Mouse (Mus musculus): ENCODE results near the gene Cplx3. TPM values are rescaled to one million over a fixed set of nuclear protein-coding genes. Genes with fewer than 3 reads are reported as not detected.
A peak's percentile ranks its signal among the peaks of the same experiment; 100 is the strongest.

The Cplx3 gene
- polyA plus RNA-seq, 1 experiment = 0.47 TPM

DNA sequence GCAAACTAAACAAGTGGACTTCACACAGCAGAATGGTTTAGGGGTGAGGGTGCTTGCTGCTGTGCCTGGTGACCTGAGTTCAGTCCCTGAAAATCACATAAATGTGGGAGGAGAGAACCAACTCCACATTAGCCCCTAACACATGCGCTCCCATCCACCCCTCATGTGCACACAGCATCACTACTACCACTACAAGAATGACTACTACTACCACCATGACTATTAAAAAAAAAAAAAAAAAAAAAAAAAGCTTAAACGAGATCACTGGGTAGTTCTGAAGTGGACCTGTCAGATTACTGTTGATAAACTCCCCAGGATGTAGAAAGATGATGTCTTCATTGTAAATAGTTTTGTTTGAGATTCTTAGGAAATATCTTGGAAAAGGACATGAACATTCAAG, 46.5 kb downstream of the Cplx3 start:
- no peak for DNase-seq
- no peak overlapping the region for H3K4me3 ChIP-seq (ENCODE audit: insufficient read depth, low read depth, low read length)
- no peaks in the 10 kb centered on the region for H3K36me3 ChIP-seq (ENCODE audit: control insufficient read depth, insufficient read depth, low read length)
- no peaks in the 10 kb centered on the region for H3K27me3 ChIP-seq (replicated peaks; ENCODE audit: control insufficient read depth, insufficient read depth, low read length)
- H3K4me1 ChIP-seq (ENCODE audit: control insufficient read depth, insufficient read depth, low read length) = peaks cover 22% of the 10 kb centered on the region
- TF ChIP-seq POLR2A (IDR thresholded peaks at IDR 0.05; ENCODE audit: low read depth, low read length) (no peak), CTCF (conservative IDR thresholded peaks at IDR 0.05; ENCODE audit: insufficient read depth, insufficient read length, low read depth, low read length) (no peak)
- no peak overlapping the region for H3K27ac ChIP-seq (ENCODE audit: insufficient read depth, low read depth, low read length)
- 75% methylated on average over 2 of the region's 2 CpGs for WGBS

- Histone ChIP-seq H3K27ac (ENCODE audit: insufficient read depth, low read depth, low read length) (no peak overlapping the region), H3K4me1 (ENCODE audit: control insufficient read depth, insufficient read depth, low read length) (peaks cover 15% of the 10 kb centered on the region), H3K27me3 (replicated peaks; ENCODE audit: control insufficient read depth, insufficient read depth, low read length) (no peaks in the 10 kb centered on the region), H3K4me3 (ENCODE audit: insufficient read depth, low read depth, low read length) (no peak overlapping the region), H3K36me3 (ENCODE audit: control insufficient read depth, insufficient read depth, low read length) (no peaks in the 10 kb centered on the region)
- no peak for DNase-seq
- 92% methylated on average over 4 of the region's 4 CpGs for whole genome bisulfite sequencing
- no peak for TF ChIP-seq POLR2A (IDR thresholded peaks at IDR 0.05; ENCODE audit: low read depth, low read length)
- no peak for TF ChIP-seq CTCF (conservative IDR thresholded peaks at IDR 0.05; ENCODE audit: insufficient read depth, insufficient read length, low read depth, low read length)
Measured at GRCm38 (mm10) chr9:57558625-57559024, 47.5 kb downstream of the Cplx3 start.

GRCm38 (mm10) chr9:57557215-57557614, 48.9 kb downstream of the Cplx3 start:
- H3K36me3 ChIP-seq (ENCODE audit: control insufficient read depth, insufficient read depth, low read length) = no peaks in the 10 kb centered on the region
- DNase-seq = no peak
- WGBS = 74% methylated on average over 3 of the region's 3 CpGs

DNA sequence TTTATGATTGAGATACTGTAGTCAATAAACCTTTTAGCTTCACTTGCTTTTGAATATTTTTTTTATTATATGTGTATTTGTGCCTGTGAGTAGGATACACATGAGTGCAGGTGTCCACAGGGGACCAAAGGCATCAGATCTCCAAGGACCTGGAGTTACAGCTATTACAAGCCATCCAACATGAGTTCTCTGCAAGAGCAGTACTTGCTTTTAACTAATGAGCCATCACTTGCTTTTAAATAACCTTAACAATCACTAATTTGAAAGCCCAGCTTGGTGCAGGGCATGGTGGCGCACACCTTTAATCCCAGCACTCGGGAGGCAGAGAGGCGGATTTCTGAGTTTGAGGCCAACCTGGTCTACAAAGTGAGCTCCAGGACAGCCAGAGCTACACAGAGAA, 51.3 kb downstream of the Cplx3 start:
- TF ChIP-seq POLR2A (IDR thresholded peaks at IDR 0.05; ENCODE audit: low read depth, low read length) (no peak), CTCF (conservative IDR thresholded peaks at IDR 0.05; ENCODE audit: insufficient read depth, insufficient read length, low read depth, low read length) (no peak)
- Histone ChIP-seq H3K36me3 (ENCODE audit: control insufficient read depth, insufficient read depth, low read length) (no peaks in the 10 kb centered on the region), H3K27me3 (replicated peaks; ENCODE audit: control insufficient read depth, insufficient read depth, low read length) (no peaks in the 10 kb centered on the region), H3K4me1 (ENCODE audit: control insufficient read depth, insufficient read depth, low read length) (peaks cover 8% of the 10 kb centered on the region; the same call in 1 of the 2 replicates), H3K27ac (ENCODE audit: insufficient read depth, low read depth, low read length) (no peak overlapping the region), H3K4me3 (ENCODE audit: insufficient read depth, low read depth, low read length) (no peak overlapping the region)
- DNase-seq = no peak
- 69% methylated on average over 3 of the region's 3 CpGs for WGBS

More at GRCm38 (mm10) chr9:57557215-57557614, 48.9 kb downstream of the Cplx3 start:
- no peaks in the 10 kb centered on the region for H3K27me3 ChIP-seq (replicated peaks; ENCODE audit: control insufficient read depth, insufficient read depth, low read length)
- no peak overlapping the region for H3K4me3 ChIP-seq (ENCODE audit: insufficient read depth, low read depth, low read length)
- peaks cover 5% of the 10 kb centered on the region; the same call in 1 of the 2 replicates for H3K4me1 ChIP-seq (ENCODE audit: control insufficient read depth, insufficient read depth, low read length)
- H3K27ac ChIP-seq (ENCODE audit: insufficient read depth, low read depth, low read length) = no peak overlapping the region
- no peak for TF ChIP-seq POLR2A (IDR thresholded peaks at IDR 0.05; ENCODE audit: low read depth, low read length)
- no peak for TF ChIP-seq CTCF (conservative IDR thresholded peaks at IDR 0.05; ENCODE audit: insufficient read depth, insufficient read length, low read depth, low read length)

DNA sequence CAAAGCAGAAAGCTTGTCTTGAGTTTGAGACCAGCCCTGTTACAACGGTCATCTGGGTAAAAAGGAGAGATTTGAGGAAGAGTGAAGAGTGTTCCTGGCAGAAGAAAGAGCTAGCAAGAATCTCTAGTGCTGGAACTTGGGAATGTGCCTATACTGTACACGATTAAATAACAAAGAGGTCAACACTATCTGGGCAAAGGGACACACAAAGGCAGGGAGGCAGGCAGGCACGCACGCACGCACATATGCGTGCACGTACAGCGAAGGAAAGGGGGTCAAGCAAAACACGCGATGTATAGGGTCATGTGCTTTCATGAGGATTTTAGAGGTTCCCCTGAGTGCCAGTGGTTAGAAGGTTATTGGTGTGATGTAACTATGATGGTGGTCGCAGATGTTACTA, 53.0 kb downstream of the Cplx3 start:
- TF ChIP-seq CTCF (conservative IDR thresholded peaks at IDR 0.05; ENCODE audit: insufficient read depth, insufficient read length, low read depth, low read length) = no peak
- no peak for TF ChIP-seq POLR2A (IDR thresholded peaks at IDR 0.05; ENCODE audit: low read depth, low read length)
- H3K4me3 ChIP-seq (ENCODE audit: insufficient read depth, low read depth, low read length) = no peak overlapping the region
- peaks cover 8% of the 10 kb centered on the region; the same call in 1 of the 2 replicates for H3K4me1 ChIP-seq (ENCODE audit: control insufficient read depth, insufficient read depth, low read length)
- no peak for DNase-seq
- no peak overlapping the region for H3K27ac ChIP-seq (ENCODE audit: insufficient read depth, low read depth, low read length)
- H3K27me3 ChIP-seq (replicated peaks; ENCODE audit: control insufficient read depth, insufficient read depth, low read length) = no peaks in the 10 kb centered on the region
- WGBS = 82% methylated on average over 11 of the region's 11 CpGs
- H3K36me3 ChIP-seq (ENCODE audit: control insufficient read depth, insufficient read depth, low read length) = no peaks in the 10 kb centered on the region

- H3K27ac ChIP-seq (ENCODE audit: insufficient read depth, low read depth, low read length) = no peak within 1 kb of the TSS
Measured at GRCm38 (mm10) chr9:57552139-57552887, 53.8 kb downstream of the Cplx3 start, which contains the start of gene Mpi. Gene Mpi, minus strand, starts transcription at chr9:57552763.

GRCm38 (mm10) chr9:57550126-57550862, 55.8 kb downstream of the Cplx3 start:
- no peaks in the 10 kb centered on the region for H3K36me3 ChIP-seq (ENCODE audit: control insufficient read depth, insufficient read depth, low read length)
- no peak overlapping the region for H3K27ac ChIP-seq (ENCODE audit: insufficient read depth, low read depth, low read length)
- DNase-seq = peak; percentile 90
- TF ChIP-seq CTCF (conservative IDR thresholded peaks at IDR 0.05; ENCODE audit: insufficient read depth, insufficient read length, low read depth, low read length) (no peak), POLR2A (IDR thresholded peaks at IDR 0.05; ENCODE audit: low read depth, low read length) (no peak)
- peaks cover 8% of the 10 kb centered on the region; the same call in 1 of the 2 replicates for H3K4me1 ChIP-seq (ENCODE audit: control insufficient read depth, insufficient read depth, low read length)
- no peaks in the 10 kb centered on the region for H3K27me3 ChIP-seq (replicated peaks; ENCODE audit: control insufficient read depth, insufficient read depth, low read length)
- no peak overlapping the region for H3K4me3 ChIP-seq (ENCODE audit: insufficient read depth, low read depth, low read length)
- 62% methylated on average over 11 of the region's 11 CpGs for WGBS

More at GRCm38 (mm10) chr9:57552139-57552887, 53.8 kb downstream of the Cplx3 start, which contains the start of gene Mpi:
- no peaks in the 10 kb centered on the region for H3K36me3 ChIP-seq (ENCODE audit: control insufficient read depth, insufficient read depth, low read length)
- H3K4me3 ChIP-seq (ENCODE audit: insufficient read depth, low read depth, low read length) = peak within 1 kb of the TSS; percentile 79
- no peaks in the 10 kb centered on the region for H3K27me3 ChIP-seq (replicated peaks; ENCODE audit: control insufficient read depth, insufficient read depth, low read length)
- WGBS = under 1% methylated on average over 28 of the region's 28 CpGs
- H3K4me1 ChIP-seq (ENCODE audit: control insufficient read depth, insufficient read depth, low read length) = peaks cover 8% of the 10 kb centered on the region; the same call in 1 of the 2 replicates
- TF ChIP-seq CTCF (conservative IDR thresholded peaks at IDR 0.05; ENCODE audit: insufficient read depth, insufficient read length, low read depth, low read length) (no peak), POLR2A (IDR thresholded peaks at IDR 0.05; ENCODE audit: low read depth, low read length) (peak; percentile 18)
- peak; percentile 78 for DNase-seq

Other genes with a start within 250 kb of the Cplx3 start
- gene Ppcdc, start 166.2 kb downstream of the Cplx3 start, polyA plus RNA-seq (2012; rRNA removed) = 45.4 and 57.9 TPM in 2 replicates
- 76.4 and 83.5 TPM in 2 replicates for gene Scamp5, start 138.2 kb downstream of the Cplx3 start, polyA plus RNA-seq (2012; rRNA removed)
- 0.36 and 0.94 TPM in 2 replicates for gene Rpp25, start 102.3 kb downstream of the Cplx3 start, polyA plus RNA-seq (2012; rRNA removed)
- 757 and 763 TPM in 2 replicates for gene Cox5a, start 85.0 kb downstream of the Cplx3 start, polyA plus RNA-seq (2012; rRNA removed)
- gene Fam219b, start 68.8 kb downstream of the Cplx3 start, polyA plus RNA-seq (2012; rRNA removed) = 6.2 and 12.2 TPM in 2 replicates
- 62.4 and 70.4 TPM in 2 replicates for gene Mpi, start 53.5 kb downstream of the Cplx3 start, polyA plus RNA-seq (2012; rRNA removed)
- 166 and 187 TPM in 2 replicates for gene Scamp2, start 45.3 kb downstream of the Cplx3 start, polyA plus RNA-seq (2012; rRNA removed)
- gene Ulk3, start 16.8 kb downstream of the Cplx3 start, polyA plus RNA-seq (2012; rRNA removed) = 26.2 and 26.9 TPM in 2 replicates
- 0.08 TPM in 1 of 2 replicates, not detected in the other for gene Lman1l, start 14.5 kb upstream of the Cplx3 start, polyA plus RNA-seq (2012; rRNA removed)
- gene Csk, start 47.4 kb upstream of the Cplx3 start, polyA plus RNA-seq (2012; rRNA removed) = 30.9 and 42.4 TPM in 2 replicates
- gene Cyp1a2, start 77.4 kb upstream of the Cplx3 start, polyA plus RNA-seq (2012; rRNA removed) = 0.07 TPM in 1 of 2 replicates, not detected in the other
- 0.97 and 1.0 TPM in 2 replicates for gene Cyp1a1, start 81.6 kb upstream of the Cplx3 start, polyA plus RNA-seq (2012; rRNA removed)
- gene Edc3, start 102.3 kb upstream of the Cplx3 start, polyA plus RNA-seq (2012; rRNA removed) = 7.9 and 8.4 TPM in 2 replicates
- gene Clk3, start 159.6 kb upstream of the Cplx3 start, polyA plus RNA-seq (2012; rRNA removed) = 71.1 and 81.0 TPM in 2 replicates
- gene Arid3b, start 230.5 kb upstream of the Cplx3 start, polyA plus RNA-seq (2012; rRNA removed) = 4.6 and 5.0 TPM in 2 replicates